Mouse (Mus musculus) heart, postnatal 0 days (tissue): ENCODE data around the gene Pfdn6.

ENCODE experiments used
- CTCF ChIP-seq: IDR thresholded peaks from 2 replicates; pipeline ENCODE4 v1.5.1; 2016; ENCODE audit warnings: antibody characterized with exemption, control low read depth, low read depth
- EP300 ChIP-seq: IDR thresholded peaks from 2 replicates; pipeline ENCODE4 v1.6.1; 2016; ENCODE audit warnings: antibody characterized with exemption, low read depth

DNA sequence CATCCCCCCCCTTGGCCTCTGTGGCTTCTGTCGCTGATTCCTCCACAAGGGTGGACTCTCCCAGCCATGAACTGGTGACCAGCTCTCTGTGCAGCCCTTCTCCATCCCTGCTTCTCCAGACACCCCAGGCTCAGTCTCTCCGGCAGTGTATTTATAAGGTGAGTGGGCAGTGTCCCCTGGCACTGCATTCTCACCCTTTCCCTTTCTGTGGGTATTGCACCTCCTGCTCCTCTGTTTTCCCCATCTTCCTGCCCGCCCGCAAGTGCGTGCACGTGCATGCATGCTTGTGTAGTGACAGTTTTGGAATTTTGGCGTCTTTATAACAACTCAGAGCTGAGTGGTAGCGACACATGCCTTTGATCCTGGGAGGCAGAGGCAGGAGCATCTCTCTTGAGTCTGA is 26.2 kb downstream of the Pfdn6 start:
- TF ChIP-seq CTCF (no peak), EP300 (no peak)
